Mouse (Mus musculus) lung, postnatal 4 days (tissue): ENCODE measurements at regions not wholly inside any gene's neighbourhood (a gene's known extent, or its start where the extent isn't known, plus 50 kb on each side); places are given as distances from the start of the nearest gene placed in this dataset.

Experiments used
- DNase-seq, 2 experiments: peaks; one replicate each; pipeline ENCODE4 v3.0.0; 2021

DNA sequence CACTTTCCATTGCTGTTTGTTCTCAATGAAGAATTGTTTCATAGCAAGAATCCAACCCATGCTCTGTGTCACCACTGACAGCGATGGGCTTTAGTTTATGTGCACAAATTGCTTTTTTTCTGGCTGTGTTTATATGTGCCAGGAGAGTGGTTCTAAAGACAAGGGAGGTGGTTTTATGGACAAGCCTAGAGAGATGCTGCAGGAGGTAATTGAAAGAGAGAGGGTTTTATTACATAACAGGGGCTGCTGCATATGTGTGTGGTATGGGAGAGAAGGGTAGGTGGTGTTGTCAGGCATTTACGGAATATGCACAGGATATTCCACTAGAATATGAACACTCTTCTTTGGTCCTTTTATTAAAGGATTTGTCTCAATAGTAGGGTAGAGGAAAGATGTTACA, 340.2 kb downstream of the Btg1 start:
- no peak for DNase-seq

- no peak for DNase-seq
Measured at GRCm38 (mm10) chr10:96969825-96970224, 353.0 kb downstream of the Btg1 start.

GRCm38 (mm10) chr10:96970737-96971136, 353.9 kb downstream of the Btg1 start:
- DNase-seq, result peak in 1 of 2 experiments; percentile 24

GRCm38 (mm10) chr10:96971810-96972209, 355.0 kb downstream of the Btg1 start:
- no peak for DNase-seq

GRCm38 (mm10) chr10:96974326-96974977, 357.6 kb downstream of the Btg1 start:
- DNase-seq, result no peak

DNA sequence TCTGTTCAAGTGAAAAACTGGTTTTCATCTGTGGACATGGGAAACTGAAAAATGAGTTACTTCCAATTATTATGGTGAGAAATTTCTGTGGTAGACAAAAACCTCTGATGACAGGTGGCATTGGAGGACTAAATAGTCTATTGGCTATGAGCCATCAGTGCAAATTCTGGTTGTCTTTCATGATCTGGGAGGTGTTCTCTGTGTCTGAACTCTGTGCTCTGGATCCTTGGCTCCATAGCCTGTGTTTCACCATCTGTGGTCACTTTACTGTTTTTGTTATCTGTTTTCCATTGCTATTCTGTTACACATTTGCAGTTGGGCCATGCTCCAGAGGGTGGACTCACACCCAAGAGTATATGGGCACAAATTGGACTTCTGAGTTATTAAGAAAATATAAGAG, 359.9 kb downstream of the Btg1 start:
- no peak for DNase-seq

- DNase-seq, result no peak
Measured at GRCm38 (mm10) chr10:96980494-96980831, 363.7 kb downstream of the Btg1 start.

DNA sequence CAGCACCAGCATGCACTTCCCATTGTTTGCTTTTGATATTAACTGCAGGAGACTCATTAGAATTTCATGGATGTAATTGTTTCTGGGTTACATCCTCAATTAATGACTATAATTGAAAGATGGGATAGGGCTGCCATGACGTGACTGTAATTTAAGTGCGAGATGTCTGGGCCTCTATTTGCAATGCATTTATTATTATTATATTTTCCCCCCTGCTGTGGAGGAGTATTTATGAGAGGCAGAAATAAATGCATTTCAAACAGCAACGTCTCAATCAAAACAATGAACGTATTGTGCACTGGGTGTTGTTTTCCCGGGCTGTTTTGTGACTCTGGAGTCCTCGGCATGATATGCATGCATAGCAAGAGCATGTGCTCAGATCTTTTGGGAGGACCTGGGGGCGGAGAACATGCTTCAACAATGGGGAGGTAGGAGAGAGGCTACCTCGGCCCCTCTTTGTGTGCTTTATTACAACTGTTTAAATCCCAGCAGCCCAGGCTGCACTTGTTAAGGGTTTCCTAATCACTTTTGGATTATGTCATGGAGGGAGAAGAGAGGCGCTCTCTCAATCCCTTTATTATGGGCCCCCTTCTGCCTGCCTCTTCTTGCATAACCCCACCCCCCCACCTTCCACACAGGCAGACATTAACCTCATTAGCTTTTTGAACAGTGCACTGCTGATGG, 364.2 kb downstream of the Btg1 start:
- DNase-seq, result no peak

- no peak for DNase-seq
Measured at GRCm38 (mm10) chr10:96981516-96981869, 364.7 kb downstream of the Btg1 start.

GRCm38 (mm10) chr10:97000871-97001270, 384.1 kb downstream of the Btg1 start:
- DNase-seq, result no peak

DNA sequence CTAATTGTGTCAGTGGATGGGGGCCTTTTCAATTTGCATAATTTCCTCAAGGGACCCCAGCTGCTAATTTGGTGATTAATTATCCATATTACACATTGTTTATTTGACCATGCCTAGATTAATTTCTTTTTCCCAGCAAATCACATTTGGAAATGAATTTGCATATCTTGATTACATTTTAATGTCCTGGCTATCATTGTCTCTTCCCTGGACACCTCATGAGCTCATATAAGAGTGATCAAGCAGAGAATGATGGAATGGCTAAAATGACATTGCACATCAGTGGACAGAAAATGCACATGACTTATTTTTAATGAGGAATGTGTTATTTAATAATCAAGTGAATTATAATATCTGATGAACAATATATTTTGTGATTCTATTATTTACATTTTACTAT, 392.1 kb downstream of the Btg1 start:
- DNase-seq, result no peak

- DNase-seq, result no peak
Measured at GRCm38 (mm10) chr10:97009859-97010258, 393.1 kb downstream of the Btg1 start.

DNA sequence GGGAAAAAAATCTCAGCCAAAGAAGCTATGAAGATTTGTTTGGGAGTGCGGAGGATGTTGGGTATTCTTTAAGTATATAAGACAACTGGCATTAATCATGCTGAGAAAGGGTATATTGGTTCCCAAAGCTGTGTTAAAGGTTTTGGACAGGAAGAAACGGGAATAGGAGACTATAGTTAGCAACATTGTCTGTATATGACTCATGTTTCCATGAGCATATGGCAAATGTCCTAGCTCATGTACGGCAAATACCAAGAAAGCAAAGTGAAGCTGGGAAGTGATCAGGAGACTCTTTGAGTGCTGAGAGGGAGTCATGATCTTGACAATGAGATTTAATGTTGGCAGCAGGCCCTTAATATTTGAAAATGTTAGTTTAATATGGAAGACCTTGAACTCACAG, 401.8 kb downstream of the Btg1 start:
- DNase-seq, result no peak

- no peak for DNase-seq
Measured at GRCm38 (mm10) chr10:97028776-97029175, 412.0 kb downstream of the Btg1 start.

DNA sequence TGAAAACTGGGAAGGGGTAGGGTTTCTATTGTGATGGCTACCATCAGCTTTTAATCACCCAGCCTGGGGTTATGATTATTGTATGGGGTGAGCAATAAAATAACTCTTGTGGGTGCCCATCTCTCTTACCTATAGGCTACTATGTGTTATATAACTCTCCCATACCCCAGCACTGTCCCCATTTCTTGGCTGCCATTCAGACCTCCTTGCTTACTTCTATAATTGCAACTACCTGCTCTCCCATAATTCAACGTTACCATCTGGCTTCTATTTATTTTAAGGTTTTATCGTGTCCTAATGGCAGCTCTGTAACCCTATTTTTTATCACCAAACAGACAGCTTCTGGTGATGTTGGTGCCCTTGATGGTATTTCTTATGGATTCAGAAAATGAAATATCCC, 414.2 kb downstream of the Btg1 start:
- DNase-seq, result no peak

GRCm38 (mm10) chr10:97035371-97035786, 418.6 kb downstream of the Btg1 start:
- DNase-seq, result peak in 1 of 2 experiments; percentile 35

GRCm38 (mm10) chr10:97038025-97038424, 421.2 kb downstream of the Btg1 start:
- no peak for DNase-seq

DNA sequence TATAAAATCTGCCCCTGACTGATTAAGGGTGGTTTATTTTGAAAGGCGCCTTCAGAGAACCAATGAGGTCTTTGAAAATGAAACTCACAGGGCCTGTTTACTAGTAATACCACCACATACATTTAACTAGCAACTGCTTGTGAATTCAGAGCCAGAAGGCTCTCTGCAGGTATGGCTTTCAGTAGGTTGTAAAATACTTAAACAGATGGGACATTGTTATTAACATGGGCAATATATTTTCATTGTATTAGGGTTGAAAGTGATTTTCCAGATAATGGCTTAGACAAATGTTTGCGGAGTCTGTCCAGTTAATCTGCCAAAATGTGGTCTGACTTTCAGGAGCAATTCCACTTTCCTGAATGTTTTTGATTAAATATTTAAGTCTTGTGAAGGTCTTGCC, 430.8 kb downstream of the Btg1 start:
- no peak for DNase-seq

DNA sequence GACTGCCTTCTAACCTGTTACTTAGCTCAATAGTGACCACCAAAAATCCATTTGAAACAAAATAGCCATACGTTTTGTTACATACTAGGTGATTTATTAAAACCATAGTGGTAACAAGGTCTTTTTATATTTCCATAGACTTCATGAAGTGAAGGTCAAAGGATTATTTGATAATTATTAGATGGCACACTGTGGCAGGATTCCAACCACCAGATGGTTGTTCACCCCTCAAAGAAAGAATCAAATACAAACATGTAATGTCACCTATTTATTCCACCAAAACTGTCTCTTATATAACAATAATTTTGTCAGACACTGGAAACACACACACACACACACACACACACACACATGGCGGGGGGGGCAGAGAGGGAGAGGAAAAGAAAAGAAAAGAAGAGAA, 431.2 kb downstream of the Btg1 start:
- DNase-seq, result no peak

- no peak for DNase-seq
Measured at GRCm38 (mm10) chr10:97054472-97054871, 424.9 kb upstream of the Dcn start.

DNA sequence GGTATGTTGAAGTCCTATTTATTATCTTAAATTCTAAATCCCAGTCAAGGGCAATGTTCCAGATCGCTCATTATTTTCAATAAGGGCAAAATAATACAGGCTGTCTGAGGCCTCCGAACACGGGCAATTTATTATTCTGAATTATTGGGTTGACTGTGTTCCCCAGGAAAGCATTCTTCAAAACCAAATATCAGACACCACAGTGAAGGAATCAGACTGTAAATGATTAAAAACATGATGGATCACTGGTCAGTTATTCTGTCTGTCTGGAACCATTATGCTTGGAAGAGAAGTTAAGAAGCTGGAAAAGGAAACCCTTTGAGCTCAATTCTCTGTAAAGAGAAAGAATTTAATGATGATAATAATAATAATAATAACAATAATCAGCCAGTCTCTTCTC, 417.4 kb upstream of the Dcn start:
- DNase-seq, result no peak

GRCm38 (mm10) chr10:97064546-97064945, 414.9 kb upstream of the Dcn start:
- DNase-seq, result no peak

DNA sequence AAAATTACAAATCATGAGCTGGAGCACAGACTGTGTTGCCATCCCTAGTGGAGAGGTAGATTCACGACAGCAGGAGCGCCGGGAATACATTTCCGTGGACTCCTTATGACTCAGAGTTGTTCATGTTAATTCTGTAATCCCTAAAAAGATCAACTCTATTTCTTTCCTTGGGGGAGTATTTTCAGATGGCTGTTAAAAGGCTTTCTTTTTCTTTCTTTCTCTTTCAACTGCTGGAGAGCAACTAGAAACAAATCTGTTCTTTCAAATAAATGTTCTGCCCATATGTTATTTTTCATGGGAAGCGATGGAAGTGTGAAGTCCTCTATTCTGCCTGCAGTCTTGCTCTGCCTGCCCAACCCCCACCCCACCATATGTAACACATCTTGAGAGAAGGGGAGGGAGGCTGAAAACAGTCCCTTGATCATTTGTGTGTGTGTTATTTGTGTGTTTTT, 401.4 kb upstream of the Dcn start:
- no peak for DNase-seq

GRCm38 (mm10) chr10:97079575-97079974, 399.8 kb upstream of the Dcn start:
- DNase-seq, result no peak

GRCm38 (mm10) chr10:97087286-97087685, 392.1 kb upstream of the Dcn start:
- no peak for DNase-seq
